Mouse (Mus musculus) thymus, adult 2 months (tissue): ENCODE measurements around the gene Vinac1.

Experiments
- CTCF ChIP-seq: fragments of 200-500 bp; IDR thresholded peaks from 2 replicates; pipeline ENCODE4 v1.5.1; 2012; ENCODE audit warnings: mild to moderate bottlenecking, control low read depth, low read length, moderate library complexity, borderline replicate concordance; ENCODE audit not compliant: control insufficient read depth, poor library complexity, insufficient read depth; ENCODE audit errors: extremely low read depth
- POLR2A ChIP-seq: fragments of 200-500 bp; IDR thresholded peaks from 2 replicates; pipeline ENCODE4 v1.6.1; 2012; ENCODE audit warnings: mild to moderate bottlenecking, low read length, control low read depth, moderate library complexity; ENCODE audit not compliant: control insufficient read depth, poor library complexity, insufficient read depth; ENCODE audit errors: extremely low read depth

- TF ChIP-seq CTCF (no peak), POLR2A (no peak)
These were observed 7.8 kb upstream of the Vinac1 start for GRCm38 (mm10) chr2:129055741-129056140.
